Mouse (Mus musculus) MEL (cell line): Measurements from ENCODE around the gene Hdgfl2. TPM values are rescaled to one million over a fixed set of nuclear protein-coding genes. Genes with fewer than 3 reads are reported as not detected.

Source experiments
- DNase-seq: peaks from one replicate; pipeline ENCODE4 v3.0.0; 2011; ENCODE audit warnings: low read depth, low spot score
- H3K27ac ChIP-seq: 2 replicates; pipeline ENCODE4 v1.5.1; 2012; ENCODE audit warnings: low read depth, mild to moderate bottlenecking, control low read depth, low read length, moderate library complexity; ENCODE audit not compliant: control insufficient read depth
- H3K27me3 ChIP-seq, 2 experiments: fragments of 150-350 bp in 1 of 2; sonication (generic) in 1 of 2; 2 replicates each; pipeline ENCODE4 v1.6.1; 2012; ENCODE audit warnings: low read length in 2 of 2, mild to moderate bottlenecking in 2 of 2, improper control_type of control experiment in 1 of 2, moderate library complexity in 1 of 2; ENCODE audit not compliant: insufficient read depth in 2 of 2, control insufficient read depth in 1 of 2
- H3K36me3 ChIP-seq, 2 experiments: 2 replicates each; pipeline ENCODE4 v1.6.1; 2012 to 2014; ENCODE audit warnings: low read length in 2 of 2, improper control_type of control experiment in 1 of 2, inconsistent platforms in 1 of 2, mild to moderate bottlenecking in 1 of 2; ENCODE audit not compliant: insufficient read depth in 2 of 2, control insufficient read depth in 1 of 2
- H3K4me1 ChIP-seq, 2 experiments: fragments of 150-350 bp in 1 of 2; sonication (generic) in 1 of 2; 2 replicates each; pipeline ENCODE4 v1.6.1; 2012; ENCODE audit warnings: low read length in 2 of 2, improper control_type of control experiment in 1 of 2, mild to moderate bottlenecking in 1 of 2; ENCODE audit not compliant: insufficient read depth in 2 of 2, control insufficient read depth in 1 of 2
- H3K4me3 ChIP-seq, 2 experiments: fragments of 150-350 bp in 1 of 2; sonication (generic) in 1 of 2; 2 replicates each; pipeline ENCODE4 v1.5.1; 2012; ENCODE audit warnings: low read depth in 2 of 2, low read length in 2 of 2, mild to moderate bottlenecking in 2 of 2, moderate library complexity in 2 of 2, control low read depth in 1 of 2, improper control_type of control experiment in 1 of 2; ENCODE audit not compliant: control insufficient read depth in 1 of 2, insufficient read depth in 1 of 2
- H3K79me2 ChIP-seq: 2 replicates; pipeline ENCODE4 v1.6.1; 2012; ENCODE audit warnings: mild to moderate bottlenecking, low read length, moderate library complexity; ENCODE audit not compliant: control insufficient read depth, poor library complexity, insufficient read depth
- H3K9ac ChIP-seq: 2 replicates; pipeline ENCODE4 v1.6.1; 2012; ENCODE audit warnings: low read depth, mild to moderate bottlenecking, control low read depth, low read length, moderate library complexity; ENCODE audit not compliant: control insufficient read depth, poor library complexity, severe bottlenecking
- H3K9me3 ChIP-seq: fragments of 150-350 bp; sonication (generic); replicated peaks from 2 replicates; pipeline ENCODE4 v1.6.1; 2012; ENCODE audit warnings: mild to moderate bottlenecking, low read length, improper control_type of control experiment, moderate library complexity; ENCODE audit not compliant: insufficient read depth
- CHD2 ChIP-seq: IDR thresholded peaks from 2 replicates; pipeline ENCODE4 v1.6.1; 2011; ENCODE audit warnings: low read length, improper control_type of control experiment
- CTCF ChIP-seq, 3 experiments: IDR thresholded peaks in 2 of 3; conservative IDR thresholded peaks in 1 of 3; 2 replicates each; pipeline ENCODE4 v1.5.1; 2011 to 2012; ENCODE audit warnings: low read length in 3 of 3, low read depth in 2 of 3, mild to moderate bottlenecking in 2 of 3, improper control_type of control experiment in 1 of 3, inconsistent platforms in 1 of 3, mixed read lengths in 1 of 3, moderate library complexity in 1 of 3; ENCODE audit not compliant: control insufficient read depth in 1 of 3, insufficient read depth in 1 of 3, poor library complexity in 1 of 3, severe bottlenecking in 1 of 3
- E2F4 ChIP-seq: IDR thresholded peaks from 2 replicates; pipeline ENCODE4 v1.6.1; 2011; ENCODE audit warnings: low read depth, low read length, improper control_type of control experiment, borderline replicate concordance
- EP300 ChIP-seq, 2 experiments: IDR thresholded peaks; 2 replicates each; pipeline ENCODE4 v1.6.1; 2011; ENCODE audit warnings: improper control_type of control experiment in 2 of 2, low read length in 2 of 2, low read depth in 1 of 2, mild to moderate bottlenecking in 1 of 2
- ETS1 ChIP-seq: IDR thresholded peaks from 2 replicates; pipeline ENCODE4 v1.6.1; 2012; ENCODE audit warnings: low read depth, mild to moderate bottlenecking, inconsistent platforms, low read length, improper control_type of control experiment, moderate library complexity
- GABPA ChIP-seq: IDR thresholded peaks from 2 replicates; pipeline ENCODE4 v1.6.1; 2012; ENCODE audit warnings: low read depth, mild to moderate bottlenecking, inconsistent platforms, low read length, improper control_type of control experiment, moderate library complexity
- GATA1 ChIP-seq: IDR thresholded peaks from 2 replicates; pipeline ENCODE4 v1.6.1; 2011; ENCODE audit warnings: low read depth, low read length, improper control_type of control experiment
- HCFC1 ChIP-seq: IDR thresholded peaks from 2 replicates; pipeline ENCODE4 v1.6.1; 2012; ENCODE audit warnings: low read depth, mild to moderate bottlenecking, inconsistent platforms, low read length, improper control_type of control experiment, moderate library complexity
- MEF2A ChIP-seq: IDR thresholded peaks from 2 replicates; pipeline ENCODE4 v1.6.1; 2014; ENCODE audit warnings: low read depth, mild to moderate bottlenecking, inconsistent platforms, low read length, improper control_type of control experiment; ENCODE audit not compliant: poor library complexity, insufficient replicate concordance, severe bottlenecking; ENCODE audit errors: extremely low read depth
- MYB ChIP-seq: IDR thresholded peaks from 2 replicates; pipeline ENCODE4 v1.6.1; 2011; ENCODE audit warnings: mild to moderate bottlenecking, low read depth, low read length, improper control_type of control experiment
- MYC ChIP-seq: IDR thresholded peaks from 2 replicates; pipeline ENCODE4 v1.6.1; 2011; ENCODE audit warnings: low read depth, mild to moderate bottlenecking, low read length, improper control_type of control experiment, moderate library complexity
- POLR2AphosphoS2 ChIP-seq: IDR thresholded peaks from 2 replicates; pipeline ENCODE4 v1.6.1; 2011; ENCODE audit warnings: low read length, improper control_type of control experiment
- POLR2AphosphoS5 ChIP-seq: IDR thresholded peaks from 2 replicates; pipeline ENCODE4 v1.6.1; 2012; ENCODE audit warnings: low read depth, borderline replicate concordance, mild to moderate bottlenecking, inconsistent platforms, low read length, moderate library complexity, mixed read lengths
- SIN3A ChIP-seq: IDR thresholded peaks from 2 replicates; pipeline ENCODE4 v1.6.1; 2012; ENCODE audit warnings: low read length, improper control_type of control experiment, inconsistent platforms
- TAL1 ChIP-seq: IDR thresholded peaks from 2 replicates; pipeline ENCODE4 v1.6.1; 2012; ENCODE audit warnings: mild to moderate bottlenecking, inconsistent platforms, low read length, moderate library complexity, mixed read lengths
- TCF12 ChIP-seq: IDR thresholded peaks from 2 replicates; pipeline ENCODE4 v1.6.1; 2014; ENCODE audit warnings: low read depth, mild to moderate bottlenecking, inconsistent platforms, low read length, improper control_type of control experiment, moderate library complexity
- ZC3H11A ChIP-seq: IDR thresholded peaks from 2 replicates; pipeline ENCODE4 v1.6.1; 2012; ENCODE audit warnings: low read depth, mild to moderate bottlenecking, inconsistent platforms, low read length, improper control_type of control experiment
- ZKSCAN1 ChIP-seq: IDR thresholded peaks from 2 replicates; pipeline ENCODE4 v1.6.1; 2012; ENCODE audit warnings: low read depth, mild to moderate bottlenecking, inconsistent platforms, low read length, improper control_type of control experiment, moderate library complexity
- ZNF384 ChIP-seq: IDR thresholded peaks from 2 replicates; pipeline ENCODE4 v1.6.1; 2012; ENCODE audit warnings: low read depth, mild to moderate bottlenecking, inconsistent platforms, low read length, improper control_type of control experiment
- polyA plus RNA-seq, 2 experiments: library from polyadenylated mRNA; stranded (reverse) in 1 of 2; unstranded in 1 of 2; fragments of >175 nt in 1 of 2; fragments of >200 nt in 1 of 2; gene quantifications; 2 replicates each; pipeline versions ENCODE4 v1.2.1 to v1.2.4; 2012; ENCODE audit warnings: low replicate concordance in 2 of 2, low read depth in 1 of 2; ENCODE audit not compliant: insufficient read length in 2 of 2, insufficient read depth in 1 of 2, missing spikeins in 1 of 2
- total RNA-seq: library from RNA; depleted of rRNA; stranded (reverse); fragments of 300-350 nt; gene quantifications from 2 replicates; pipeline ENCODE4 v1.2.3, GENCODE M21; 2012

Hdgfl2 gene
- total and polyA plus RNA-seq, 3 experiments = 71.9 to 132 TPM; not detected in 1

DNA sequence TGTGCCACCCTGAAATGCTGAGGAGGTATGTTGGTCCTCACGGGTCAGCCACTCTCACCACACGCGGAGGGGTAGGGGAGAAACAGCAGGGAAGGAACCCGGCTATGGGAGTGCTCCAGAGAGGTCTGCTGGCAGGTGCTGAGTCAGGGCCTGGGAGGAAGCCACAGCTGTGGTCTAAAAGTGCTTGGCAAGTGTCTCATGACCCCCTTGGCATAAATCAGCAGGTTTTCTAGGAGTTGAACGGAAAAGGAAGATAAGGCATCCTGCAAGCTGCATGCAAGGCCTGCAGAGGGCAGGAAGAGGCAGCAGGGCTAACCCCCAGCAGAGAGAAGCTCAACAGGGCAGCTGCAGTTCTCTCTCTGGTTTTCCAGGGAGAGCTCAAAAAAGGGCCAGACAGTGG, 48.5 kb upstream of the Hdgfl2 start (continued):
- TF ChIP-seq ETS1 (peak; percentile 99), SIN3A (peak; percentile 87), ZC3H11A (no peak), ZNF384 (no peak), TAL1 (peak; percentile 48), E2F4 (no peak), HCFC1 (peak; percentile 39; the same call in 1 of the 2 replicates), CHD2 (no peak), TCF12 (peak; percentile 89), MYC (0 out of 2 replicates have a peak, but pooled peaks have one; percentile 38), ZKSCAN1 (no peak), MEF2A (no peak), POLR2AphosphoS5 (no peak), EP300 (IDR thresholded peaks at IDR 0.05; ENCODE audit: low read depth in 1 of 2, low read length in 2 of 2) (peak; percentile 66 to 84), GABPA (peak; percentile 78; the same call in 1 of the 2 replicates), CTCF (IDR thresholded peaks at IDR 0.05 in 2 of 3, conservative IDR thresholded peaks at IDR 0.05 in 1 of 3; ENCODE audit: control insufficient read depth in 1 of 3, insufficient read depth in 1 of 3, low read depth in 2 of 3, low read length in 3 of 3, poor library complexity in 1 of 3, severe bottlenecking in 1 of 3) (peak in 2 of 3 experiments; percentile 30 to 37; a peak in 4 of 6 replicates), MYB (no peak; the same call in 1 of the 2 replicates)

DNA sequence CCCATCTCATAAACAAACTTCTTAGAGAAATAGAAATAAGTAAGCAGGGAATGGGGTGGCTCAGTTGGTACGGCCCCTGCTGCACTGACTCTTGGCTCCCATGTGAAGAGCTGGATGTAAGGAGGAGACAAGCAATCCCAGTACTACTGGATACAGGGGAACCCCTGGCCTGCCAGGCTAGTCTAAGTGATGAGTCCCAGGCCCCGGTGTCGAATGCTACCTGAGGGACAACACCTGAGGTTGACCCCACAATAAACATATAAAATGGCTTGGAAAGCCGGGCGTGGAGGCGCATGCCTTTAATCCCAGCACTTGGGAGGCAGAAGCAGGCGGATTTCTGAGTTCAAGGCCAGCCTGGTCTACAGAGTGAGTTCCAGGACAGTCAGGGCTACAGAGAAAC, 48.0 kb upstream of the Hdgfl2 start:
- no peak for DNase-seq
- Histone ChIP-seq H3K4me1 (peaks cover 18 to 32% of the 10 kb centered on the region in 2 experiments), H3K36me3 (peaks cover 15 to 34% of the 10 kb centered on the region in 2 experiments), H3K9ac (peak overlapping the region; percentile 44), H3K4me3 (no peak overlapping the region), H3K9me3 (no peaks in the 10 kb centered on the region), H3K27me3 (no peaks in the 10 kb centered on the region), H3K79me2 (peaks cover 89% of the 10 kb centered on the region), H3K27ac (peak overlapping the region; percentile 74)
- no peak for TF ChIP-seq POLR2AphosphoS2
- no peak for TF ChIP-seq MEF2A
- no peak for TF ChIP-seq GATA1
